Mouse (Mus musculus) stomach, embryonic 15.5 days (tissue): Measurements from ENCODE around the gene Spryd3. TPM values are rescaled to one million over a fixed set of nuclear protein-coding genes. Genes with fewer than 3 reads are reported as not detected.

ENCODE experiments used
- ATAC-seq: fragments of 200-750 bp; cut with Nextera tagmentation; 2 replicates; pipeline ENCODE4 v1.8.0; 2017; ENCODE audit warnings: low read depth, moderate number of reproducible peaks, moderate TSS enrichment; ENCODE audit not compliant: insufficient read depth, low FRiP score
- H3K27ac ChIP-seq: fragments of 300-500 bp; sonication (generic); 2 replicates; pipeline ENCODE4 v1.5.1; 2015; ENCODE audit warnings: mild to moderate bottlenecking, inconsistent platforms
- H3K27me3 ChIP-seq: fragments of 300-500 bp; sonication (generic); replicated peaks from 2 replicates; pipeline ENCODE4 v1.6.1; 2015; ENCODE audit warnings: inconsistent platforms
- H3K36me3 ChIP-seq: fragments of 300-500 bp; sonication (generic); 2 replicates; pipeline ENCODE4 v1.6.1; 2015; ENCODE audit warnings: inconsistent platforms
- H3K4me1 ChIP-seq: fragments of 300-500 bp; sonication (generic); 2 replicates; pipeline ENCODE4 v1.6.1; 2015; ENCODE audit warnings: inconsistent platforms
- H3K4me2 ChIP-seq: fragments of 300-500 bp; sonication (generic); 2 replicates; pipeline ENCODE4 v1.6.1; 2015; ENCODE audit warnings: mild to moderate bottlenecking, inconsistent platforms
- H3K4me3 ChIP-seq: fragments of 300-500 bp; sonication (generic); replicated peaks from 2 replicates; pipeline ENCODE4 v1.5.1; 2015; ENCODE audit warnings: inconsistent platforms
- H3K9ac ChIP-seq: fragments of 300-500 bp; sonication (generic); 2 replicates; pipeline ENCODE4 v1.6.1; 2015; ENCODE audit warnings: inconsistent platforms
- H3K9me3 ChIP-seq: fragments of 300-500 bp; sonication (generic); 2 replicates; pipeline ENCODE4 v1.6.1; 2016; ENCODE audit warnings: inconsistent platforms
- WGBS: fragments of 180-500 bp; shearing (Covaris S2); methylation state at CpG from one replicate; pipeline ENCODE4 v1.1.7; 2015; 5-methylcytosine and 5-hydroxymethylcytosine counted together
- polyA plus RNA-seq: library from polyadenylated mRNA; unstranded; fragments of >200 nt; fragmentation: Nextera tagmentation; extraction: Ambion mirVana; gene quantifications from 2 replicates; pipeline ENCODE4 v1.2.1, GENCODE M21; 2015

The Spryd3 gene
- polyA plus RNA-seq, 1 experiment from 2014 or later, result 25.0 TPM

GRCm38 (mm10) chr15:102119121-102119830 is 16.8 kb downstream of the Spryd3 start:
- H3K27me3 ChIP-seq, result no peaks in the 10 kb centered on the region
- no peak overlapping the region for H3K27ac ChIP-seq
- no peak overlapping the region for H3K4me3 ChIP-seq
- no peak overlapping the region for H3K9ac ChIP-seq
- peaks cover 46% of the 10 kb centered on the region for H3K36me3 ChIP-seq
- no peak overlapping the region for H3K4me2 ChIP-seq
- no peaks in the 10 kb centered on the region for H3K9me3 ChIP-seq
- H3K4me1 ChIP-seq, result peaks cover 9% of the 10 kb centered on the region; the same call in 1 of the 2 replicates
- 76% methylated on average over 8 of the region's 8 CpGs for WGBS
- no peak for ATAC-seq

- H3K4me1 ChIP-seq, result peaks cover 9% of the 10 kb centered on the region; the same call in 1 of the 2 replicates
- no peaks in the 10 kb centered on the region for H3K27me3 ChIP-seq
- H3K36me3 ChIP-seq, result peaks cover 48% of the 10 kb centered on the region
- H3K4me2 ChIP-seq, result no peak overlapping the region
- H3K9me3 ChIP-seq, result no peaks in the 10 kb centered on the region
- ATAC-seq, result no peak
- WGBS, result 86% methylated on average over 4 of the region's 4 CpGs
- H3K9ac ChIP-seq, result no peak overlapping the region
- no peak overlapping the region for H3K27ac ChIP-seq
- H3K4me3 ChIP-seq, result no peak overlapping the region
These were observed 17.4 kb downstream of the Spryd3 start for GRCm38 (mm10) chr15:102118591-102118990.

DNA sequence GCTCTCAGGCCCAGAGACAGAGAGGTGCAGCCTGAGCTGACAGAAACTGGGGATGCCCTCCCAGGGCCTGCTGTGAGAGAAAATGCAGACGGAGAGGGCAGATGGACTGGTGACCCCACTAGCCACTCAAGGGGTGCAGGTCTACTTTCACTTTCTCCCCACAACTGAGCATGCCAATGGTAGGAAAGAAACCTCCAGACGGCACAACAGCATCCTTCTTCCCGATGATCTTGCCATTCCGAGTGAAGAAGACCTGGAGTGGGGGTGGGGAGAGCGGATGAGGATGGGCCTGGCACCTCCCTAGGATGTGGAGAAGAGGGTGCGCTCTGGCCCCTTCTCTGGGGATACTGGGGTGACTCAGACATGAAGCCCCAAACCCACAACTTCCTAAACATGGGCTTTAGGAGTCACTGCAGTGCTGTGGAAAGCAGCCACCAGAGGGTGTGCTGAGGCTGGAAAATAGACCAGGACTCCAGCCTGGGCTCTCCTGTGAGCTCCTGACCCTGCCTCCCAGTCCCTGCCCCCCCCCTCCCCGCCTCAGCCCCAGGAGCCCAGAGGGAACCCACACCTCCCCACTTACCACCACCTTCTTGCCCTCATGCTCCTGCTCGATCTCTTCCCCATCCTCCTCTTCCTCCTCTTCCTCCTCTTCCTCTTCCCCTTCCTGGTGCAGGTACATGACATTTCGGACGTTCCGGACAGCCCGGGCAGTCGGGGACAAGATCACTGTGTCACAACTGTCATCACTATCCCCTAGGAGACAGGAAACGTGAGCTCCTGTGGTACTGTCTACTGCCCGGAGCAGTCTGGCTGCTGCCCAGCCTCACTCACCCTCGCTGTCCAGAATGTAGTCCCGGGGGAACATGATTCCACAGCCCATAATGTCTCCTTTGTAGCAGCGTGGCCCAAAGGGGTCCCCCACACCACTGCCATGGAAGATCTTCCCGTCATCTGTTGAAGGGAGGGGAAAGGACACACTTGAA is 18.3 kb downstream of the Spryd3 start:
- 0 out of 2 replicates have a peak, but pooled peaks have one; percentile 15 for ATAC-seq

DNA sequence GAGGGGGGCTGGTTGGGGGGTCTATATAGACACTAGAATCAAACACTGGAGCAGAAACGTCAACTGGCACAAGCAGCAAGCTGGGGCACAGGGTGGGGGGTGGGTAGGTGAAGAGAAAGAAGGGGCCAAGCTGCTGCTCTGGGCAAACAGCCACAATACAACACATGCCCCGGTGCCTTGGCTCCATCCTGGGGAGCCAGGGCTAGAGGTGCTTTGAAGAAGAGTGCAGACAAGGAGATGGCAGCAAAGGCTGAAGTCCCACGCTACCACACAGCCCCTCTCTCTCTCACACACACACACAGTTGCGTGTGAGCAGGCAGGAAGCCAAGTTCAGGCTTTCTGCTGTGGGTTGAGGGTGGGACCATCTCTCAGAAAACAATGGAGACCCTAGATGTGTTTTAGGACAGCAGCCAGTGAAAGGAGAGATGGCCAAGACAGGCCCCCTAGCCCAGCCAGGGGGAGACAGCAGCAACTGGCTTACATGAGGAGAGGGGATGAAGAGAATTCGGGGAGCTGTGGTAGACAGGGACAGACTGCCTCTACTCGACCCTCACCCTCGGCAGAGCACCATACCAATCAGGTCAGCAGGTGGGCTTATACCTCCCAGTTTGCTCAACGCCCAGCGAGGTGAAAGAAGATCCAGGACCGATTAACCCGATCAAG is 19.1 kb downstream of the Spryd3 start:
- no peaks in the 10 kb centered on the region for H3K27me3 ChIP-seq
- no peaks in the 10 kb centered on the region for H3K9me3 ChIP-seq
- H3K4me2 ChIP-seq, result no peak overlapping the region
- no peak for ATAC-seq
- WGBS, result 65% methylated on average over 11 of the region's 11 CpGs
- peak overlapping the region; percentile 12; the same call in 1 of the 2 replicates for H3K27ac ChIP-seq
- no peak overlapping the region for H3K9ac ChIP-seq
- peaks cover 9% of the 10 kb centered on the region; the same call in 1 of the 2 replicates for H3K4me1 ChIP-seq
- peaks cover 60% of the 10 kb centered on the region for H3K36me3 ChIP-seq
- no peak overlapping the region for H3K4me3 ChIP-seq

More for the DNA sequence above, 18.3 kb downstream of the Spryd3 start:
- Histone ChIP-seq H3K27me3 (no peaks in the 10 kb centered on the region), H3K4me3 (no peak overlapping the region), H3K9ac (no peak overlapping the region), H3K27ac (peak overlapping the region; percentile 12; the same call in 1 of the 2 replicates), H3K4me2 (no peak overlapping the region), H3K36me3 (peaks cover 56% of the 10 kb centered on the region), H3K4me1 (peaks cover 9% of the 10 kb centered on the region; the same call in 1 of the 2 replicates), H3K9me3 (no peaks in the 10 kb centered on the region)
- WGBS, result 75% methylated on average over 19 of the region's 19 CpGs

- WGBS, result 68% methylated on average over 9 of the region's 9 CpGs
- no peak overlapping the region for H3K27ac ChIP-seq
- H3K36me3 ChIP-seq, result peaks cover 60% of the 10 kb centered on the region
- no peak for ATAC-seq
- no peak overlapping the region for H3K9ac ChIP-seq
- H3K9me3 ChIP-seq, result no peaks in the 10 kb centered on the region
- no peak overlapping the region for H3K4me2 ChIP-seq
- no peaks in the 10 kb centered on the region for H3K27me3 ChIP-seq
- H3K4me1 ChIP-seq, result peaks cover 9% of the 10 kb centered on the region; the same call in 1 of the 2 replicates
- H3K4me3 ChIP-seq, result no peak overlapping the region
These were observed 20.3 kb downstream of the Spryd3 start for GRCm38 (mm10) chr15:102115731-102116231.

DNA sequence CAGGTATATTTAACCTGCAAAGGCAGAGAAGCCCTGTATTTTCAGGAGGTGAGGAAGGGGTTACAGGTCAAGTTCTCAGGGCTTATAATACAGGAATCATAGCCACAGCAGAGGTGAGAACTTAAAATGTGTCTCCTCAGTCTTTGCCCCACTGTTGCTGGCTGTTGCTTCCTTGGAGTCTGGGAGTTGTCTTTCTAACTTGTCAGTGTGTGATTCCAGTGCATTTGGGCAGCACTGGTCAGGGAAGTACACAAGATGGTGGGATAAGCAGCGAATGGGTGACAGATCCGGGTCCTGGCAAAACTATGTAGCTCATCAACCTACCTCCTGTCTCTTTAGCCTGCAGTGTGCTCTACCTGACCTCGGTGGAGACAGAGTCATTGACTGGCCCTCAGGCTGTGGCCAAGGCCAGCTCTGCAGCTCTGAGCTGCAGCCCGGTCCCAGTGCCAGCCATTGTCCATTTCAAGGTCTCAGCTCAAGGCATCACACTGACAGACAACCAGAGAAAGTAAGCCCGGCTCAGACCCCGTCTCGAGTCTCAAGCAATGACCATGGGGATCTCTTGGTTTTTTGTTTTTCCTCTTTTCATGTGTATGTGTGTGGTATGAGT is 21.3 kb downstream of the Spryd3 start:
- H3K9ac ChIP-seq, result no peak overlapping the region
- ATAC-seq, result no peak
- H3K4me3 ChIP-seq, result no peak overlapping the region
- peaks cover 9% of the 10 kb centered on the region; the same call in 1 of the 2 replicates for H3K4me1 ChIP-seq
- H3K36me3 ChIP-seq, result peaks cover 70% of the 10 kb centered on the region
- no peak overlapping the region for H3K4me2 ChIP-seq
- no peak overlapping the region for H3K27ac ChIP-seq
- H3K27me3 ChIP-seq, result no peaks in the 10 kb centered on the region
- no peaks in the 10 kb centered on the region for H3K9me3 ChIP-seq
- WGBS, result 87% methylated on average over 7 of the region's 7 CpGs

- Histone ChIP-seq H3K36me3 (peaks cover 72% of the 10 kb centered on the region), H3K27me3 (no peaks in the 10 kb centered on the region), H3K4me2 (no peak overlapping the region), H3K4me1 (peaks cover 18% of the 10 kb centered on the region), H3K9me3 (no peaks in the 10 kb centered on the region), H3K9ac (no peak overlapping the region), H3K27ac (no peak overlapping the region), H3K4me3 (no peak overlapping the region)
- 77% methylated on average over 4 of the region's 4 CpGs for WGBS
- ATAC-seq, result no peak
These were observed 22.4 kb downstream of the Spryd3 start for GRCm38 (mm10) chr15:102113674-102114073.

- no peak overlapping the region for H3K4me2 ChIP-seq
- no peaks in the 10 kb centered on the region for H3K9me3 ChIP-seq
- H3K27ac ChIP-seq, result no peak overlapping the region
- no peak overlapping the region for H3K4me3 ChIP-seq
- H3K9ac ChIP-seq, result no peak overlapping the region
- H3K4me1 ChIP-seq, result peaks cover 21% of the 10 kb centered on the region
- ATAC-seq, result no peak
- peaks cover 65% of the 10 kb centered on the region for H3K36me3 ChIP-seq
- H3K27me3 ChIP-seq, result no peaks in the 10 kb centered on the region
- WGBS, result 78% methylated on average over 8 of the region's 8 CpGs
These were observed 23.2 kb downstream of the Spryd3 start for GRCm38 (mm10) chr15:102112827-102113226.

GRCm38 (mm10) chr15:102112181-102112580 is 23.9 kb downstream of the Spryd3 start:
- no peak for ATAC-seq
- no peak overlapping the region for H3K9ac ChIP-seq
- H3K27me3 ChIP-seq, result no peaks in the 10 kb centered on the region
- WGBS, result 89% methylated on average over 6 of the region's 6 CpGs
- peaks cover 27% of the 10 kb centered on the region for H3K4me1 ChIP-seq
- H3K36me3 ChIP-seq, result peaks cover 63% of the 10 kb centered on the region
- no peaks in the 10 kb centered on the region for H3K9me3 ChIP-seq
- H3K4me2 ChIP-seq, result no peak overlapping the region
- H3K4me3 ChIP-seq, result no peak overlapping the region
- H3K27ac ChIP-seq, result no peak overlapping the region

DNA sequence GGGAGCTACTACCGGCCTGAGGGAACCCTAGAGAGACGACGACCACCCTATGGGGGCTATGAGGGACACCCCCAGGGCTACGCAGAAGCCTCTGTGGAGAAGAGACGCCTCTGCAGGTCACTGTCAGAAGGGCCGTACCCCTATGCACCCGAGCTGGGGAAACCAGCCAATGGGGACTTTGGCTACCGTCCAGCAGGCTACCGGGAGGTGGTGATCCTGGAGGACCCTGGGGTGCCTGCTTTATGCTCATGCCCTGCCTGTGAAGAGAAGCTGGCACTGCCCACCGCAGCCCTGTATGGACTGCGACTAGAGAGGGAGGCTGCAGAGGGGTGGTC is 24.6 kb downstream of the Spryd3 start:
- WGBS, result 85% methylated on average over 11 of the region's 11 CpGs
- peaks cover 60% of the 10 kb centered on the region for H3K36me3 ChIP-seq
- ATAC-seq, result no peak

More for the DNA sequence above, 24.6 kb downstream of the Spryd3 start:
- Histone ChIP-seq H3K4me1 (peaks cover 28% of the 10 kb centered on the region), H3K27me3 (no peaks in the 10 kb centered on the region), H3K27ac (no peak overlapping the region), H3K4me2 (no peak overlapping the region), H3K9ac (no peak overlapping the region), H3K4me3 (no peak overlapping the region), H3K9me3 (no peaks in the 10 kb centered on the region)
